Mouse (Mus musculus) liver, adult 2 months (tissue): ENCODE measurements at regions not wholly inside any gene's neighbourhood (a gene's known extent, or its start where the extent isn't known, plus 50 kb on each side); places are given as distances from the start of the nearest gene placed in this dataset.

Source experiments
- DNase-seq: peaks from one replicate; pipeline ENCODE4 v3.0.0-alpha.2; 2011; ENCODE audit warnings: low read depth, low spot score; ENCODE audit errors: extremely low read depth
- H3K27ac ChIP-seq: fragments of 200-500 bp; replicated peaks from 2 replicates; pipeline ENCODE4 v1.5.1; 2012; ENCODE audit warnings: low read depth, mild to moderate bottlenecking, control low read depth, inconsistent platforms, low read length; ENCODE audit not compliant: insufficient read depth
- H3K27me3 ChIP-seq: fragments of 200-500 bp; 2 replicates; pipeline ENCODE4 v1.6.1; 2012; ENCODE audit warnings: mild to moderate bottlenecking, moderate library complexity, low read length, inconsistent platforms; ENCODE audit not compliant: control insufficient read depth, insufficient read depth
- H3K36me3 ChIP-seq: fragments of 200-500 bp; 2 replicates; pipeline ENCODE4 v1.6.1; 2012; ENCODE audit warnings: low read length, inconsistent platforms; ENCODE audit not compliant: control insufficient read depth, insufficient read depth
- H3K4me1 ChIP-seq: fragments of 200-500 bp; 2 replicates; pipeline ENCODE4 v1.6.1; 2011; ENCODE audit warnings: low read length; ENCODE audit not compliant: control insufficient read depth, insufficient read depth
- H3K4me3 ChIP-seq: fragments of 200-500 bp; 2 replicates; pipeline ENCODE4 v1.5.1; 2011; ENCODE audit warnings: low read depth, mild to moderate bottlenecking, control low read depth, low read length, moderate library complexity; ENCODE audit not compliant: insufficient read depth
- H3K79me2 ChIP-seq: fragments of 200-500 bp; 2 replicates; pipeline ENCODE4 v1.6.1; 2012; ENCODE audit warnings: inconsistent platforms, mild to moderate bottlenecking, low read length, moderate library complexity; ENCODE audit not compliant: control insufficient read depth, insufficient read depth
- H3K9ac ChIP-seq: fragments of 200-500 bp; 2 replicates; pipeline ENCODE4 v1.6.1; 2012; ENCODE audit warnings: low read depth, mild to moderate bottlenecking, control low read depth, inconsistent platforms, low read length
- CTCF ChIP-seq: fragments of 200-500 bp; IDR thresholded peaks from 2 replicates; pipeline ENCODE4 v1.5.1; 2011; ENCODE audit warnings: low read depth, low read length, control low read depth
- POLR2A ChIP-seq: fragments of 200-500 bp; IDR thresholded peaks from 2 replicates; pipeline ENCODE4 v1.6.1; 2011; ENCODE audit warnings: low read length, control low read depth; ENCODE audit not compliant: insufficient read depth; ENCODE audit errors: extremely low read depth
- WGBS: fragments of 180-500 bp; shearing (Covaris S2); methylation state at CpG from one replicate; pipeline ENCODE4 v1.1.7; 2018; 5-methylcytosine and 5-hydroxymethylcytosine counted together

- Histone ChIP-seq H3K36me3 (no peaks in the 10 kb centered on the region), H3K4me3 (no peak overlapping the region), H3K79me2 (no peaks in the 10 kb centered on the region), H3K27me3 (no peaks in the 10 kb centered on the region), H3K9ac (no peak overlapping the region), H3K27ac (no peak overlapping the region), H3K4me1 (no peaks in the 10 kb centered on the region)
- WGBS, result 76% methylated on average over 9 of the region's 9 CpGs
- DNase-seq, result no peak
- TF ChIP-seq CTCF (no peak), POLR2A (no peak)
These were observed 176.1 kb upstream of the Rbms3 start for GRCm38 (mm10) chr9:117805812-117806211.

GRCm38 (mm10) chr9:117784186-117784591 is 154.5 kb upstream of the Rbms3 start:
- Histone ChIP-seq H3K4me1 (no peaks in the 10 kb centered on the region), H3K9ac (no peak overlapping the region), H3K36me3 (no peaks in the 10 kb centered on the region), H3K79me2 (no peaks in the 10 kb centered on the region), H3K4me3 (no peak overlapping the region), H3K27me3 (no peaks in the 10 kb centered on the region), H3K27ac (no peak overlapping the region)
- no peak for DNase-seq
- TF ChIP-seq POLR2A (no peak), CTCF (no peak)
- 81% methylated on average over 5 of the region's 5 CpGs for WGBS

- Histone ChIP-seq H3K27ac (no peak overlapping the region), H3K27me3 (no peaks in the 10 kb centered on the region; the same call in 1 of the 2 replicates), H3K4me1 (no peaks in the 10 kb centered on the region), H3K4me3 (no peak overlapping the region), H3K36me3 (no peaks in the 10 kb centered on the region), H3K79me2 (no peaks in the 10 kb centered on the region), H3K9ac (no peak overlapping the region)
- WGBS, result 88% methylated on average over 6 of the region's 6 CpGs
- no peak for DNase-seq
- no peak for TF ChIP-seq CTCF
- no peak for TF ChIP-seq POLR2A
These were observed 124.9 kb upstream of the Rbms3 start for GRCm38 (mm10) chr9:117754651-117755050.

GRCm38 (mm10) chr9:117753466-117753865 is 123.8 kb upstream of the Rbms3 start:
- Histone ChIP-seq H3K36me3 (no peaks in the 10 kb centered on the region), H3K79me2 (no peaks in the 10 kb centered on the region), H3K4me3 (no peak overlapping the region), H3K27ac (no peak overlapping the region), H3K9ac (no peak overlapping the region), H3K27me3 (no peaks in the 10 kb centered on the region; the same call in 1 of the 2 replicates), H3K4me1 (no peaks in the 10 kb centered on the region)
- TF ChIP-seq CTCF (no peak), POLR2A (no peak)
- DNase-seq, result no peak
- 66% methylated on average over 3 of the region's 3 CpGs for WGBS

GRCm38 (mm10) chr9:117744906-117745305 is 115.2 kb upstream of the Rbms3 start:
- no peak for DNase-seq
- Histone ChIP-seq H3K36me3 (no peaks in the 10 kb centered on the region), H3K4me3 (no peak overlapping the region), H3K4me1 (no peaks in the 10 kb centered on the region), H3K27me3 (no peaks in the 10 kb centered on the region), H3K9ac (no peak overlapping the region), H3K27ac (no peak overlapping the region), H3K79me2 (no peaks in the 10 kb centered on the region)
- 92% methylated on average over 8 of the region's 8 CpGs for WGBS
- TF ChIP-seq POLR2A (no peak), CTCF (no peak)

GRCm38 (mm10) chr9:117729366-117729765 is 99.7 kb upstream of the Rbms3 start:
- TF ChIP-seq POLR2A, result no peak
- TF ChIP-seq CTCF, result no peak
- H3K27me3 ChIP-seq, result no peaks in the 10 kb centered on the region
- no peak overlapping the region for H3K4me3 ChIP-seq
- H3K27ac ChIP-seq, result no peak overlapping the region
- DNase-seq, result no peak
- WGBS, result 86% methylated on average over 6 of the region's 6 CpGs
- no peaks in the 10 kb centered on the region for H3K36me3 ChIP-seq
- H3K4me1 ChIP-seq, result no peaks in the 10 kb centered on the region
- H3K9ac ChIP-seq, result no peak overlapping the region
- no peaks in the 10 kb centered on the region for H3K79me2 ChIP-seq
